Mouse (Mus musculus): ENCODE data around the gene Ank3.

DNA sequence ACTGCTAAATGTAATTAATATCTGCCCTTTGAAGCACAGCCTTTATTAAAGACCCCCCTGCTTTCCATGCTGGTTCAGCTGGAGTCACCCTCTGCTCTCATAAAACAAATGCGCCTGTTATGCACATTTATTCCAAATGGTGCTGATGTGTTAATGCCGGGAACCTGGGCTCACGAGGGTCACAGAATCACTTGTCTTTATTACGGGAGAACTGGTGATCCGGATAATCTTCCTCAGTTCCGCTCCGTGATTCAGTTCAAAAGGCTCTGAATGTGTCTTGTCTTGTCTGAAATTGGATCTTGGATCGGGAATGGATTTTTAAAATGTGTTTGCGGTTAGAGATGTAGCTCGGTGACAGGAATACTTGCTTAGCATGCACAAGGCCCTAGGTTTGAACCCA is 321.9 kb downstream of the Ank3 start:
- no peak for TF ChIP-seq CTCF (IDR thresholded peaks at IDR 0.05; ENCODE audit: low read depth)
- no peak for TF ChIP-seq EP300 (IDR thresholded peaks at IDR 0.05; ENCODE audit: low read depth)
